Mouse (Mus musculus): Measurements from ENCODE around the gene Acsl6. TPM values are rescaled to one million over a fixed set of nuclear protein-coding genes. Genes with fewer than 3 reads are reported as not detected.

The Acsl6 gene
- polyA plus RNA-seq, 1 experiment: 17.6 TPM

DNA sequence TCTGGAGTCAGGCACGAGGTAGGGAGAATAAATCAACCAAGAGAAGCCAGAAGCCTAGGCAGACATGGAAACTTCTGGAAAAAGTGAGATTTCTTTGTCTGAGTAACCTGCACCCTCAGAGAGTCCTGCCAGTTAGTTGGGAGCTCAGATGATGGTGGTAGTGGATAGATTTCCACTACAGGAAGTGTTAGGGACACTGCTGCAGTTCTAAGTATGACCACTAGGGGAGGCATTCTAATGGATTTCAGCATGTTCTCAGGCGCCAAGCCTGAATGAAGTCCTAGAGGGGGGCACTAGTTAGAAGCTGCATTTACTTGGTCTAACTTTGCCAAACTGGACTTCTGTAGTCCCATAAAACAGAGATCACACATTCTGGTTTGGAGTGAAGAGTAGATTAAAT lies 39.1 kb upstream of the Acsl6 start:
- no peak for TF ChIP-seq TCF12 (IDR thresholded peaks at IDR 0.05; ENCODE audit: insufficient read depth, poor library complexity, severe bottlenecking)
- TF ChIP-seq USF1 (IDR thresholded peaks at IDR 0.05; ENCODE audit: low read depth): no peak
- TF ChIP-seq MYOG (IDR thresholded peaks at IDR 0.05; ENCODE audit: control insufficient read depth in 1 of 3, insufficient read depth in 1 of 3, insufficient read length in 2 of 3, low read depth in 2 of 3): no peak
- TF ChIP-seq POLR2AphosphoS2 (IDR thresholded peaks at IDR 0.05; ENCODE audit: insufficient read length, low read depth): no peak
- no peak for TF ChIP-seq SRF (IDR thresholded peaks at IDR 0.05; ENCODE audit: control insufficient read depth, insufficient read length, low read depth)
- TF ChIP-seq CEBPB (IDR thresholded peaks at IDR 0.05; ENCODE audit: insufficient read depth, poor library complexity, severe bottlenecking): no peak
- TF ChIP-seq TCF3 (IDR thresholded peaks at IDR 0.05; ENCODE audit: insufficient read length, low read depth): no peak
- no peak for TF ChIP-seq MAX (IDR thresholded peaks at IDR 0.05; ENCODE audit: low read depth)
- no peak for TF ChIP-seq REST (IDR thresholded peaks at IDR 0.05; ENCODE audit: insufficient read depth, insufficient read length)
- TF ChIP-seq POLR2A (IDR thresholded peaks at IDR 0.05; ENCODE audit: insufficient read length, low read depth): no peak
- no peak for TF ChIP-seq MYOD1 (IDR thresholded peaks at IDR 0.05; ENCODE audit: control insufficient read depth in 1 of 3, insufficient read length in 2 of 3, low read depth in 2 of 3)
- no peak for TF ChIP-seq E2F4 (IDR thresholded peaks at IDR 0.05; ENCODE audit: insufficient read depth)
- Histone ChIP-seq H3K27me3 (ENCODE audit: control insufficient read depth, insufficient read depth, insufficient read length) (no peaks in the 10 kb centered on the region), H3K4me3 (no peak overlapping the region), H3K36me3 (ENCODE audit: control insufficient read depth, insufficient read depth) (no peaks in the 10 kb centered on the region), H3ac (ENCODE audit: control insufficient read depth, insufficient read length) (no peak overlapping the region), H3K4me2 (ENCODE audit: low read depth) (no peak overlapping the region), H3K79me2 (ENCODE audit: control insufficient read depth, insufficient read depth) (no peaks in the 10 kb centered on the region)

DNA sequence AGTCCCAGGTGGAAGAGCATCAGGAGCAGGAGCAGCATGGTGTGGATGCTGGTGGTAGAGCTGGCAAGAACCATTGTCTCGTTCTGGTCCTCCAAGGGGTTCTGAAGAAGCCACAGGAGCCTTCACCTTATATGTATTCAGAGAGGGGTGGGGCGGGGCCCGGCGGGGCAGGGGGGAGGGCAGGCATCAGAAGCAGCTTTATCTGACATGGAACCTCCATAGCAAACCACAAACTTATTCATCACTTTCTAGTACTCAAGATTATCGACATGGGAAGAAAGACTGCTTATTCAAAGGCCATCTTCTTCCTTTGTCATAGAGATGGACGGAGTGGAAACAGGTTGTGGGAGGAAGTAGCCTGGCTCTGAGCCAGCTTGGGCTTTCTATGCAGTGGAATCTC lies 36.4 kb upstream of the Acsl6 start, which contains the start of gene Il3:
TSS of gene Il3 (minus strand) at position 101 of the 400 bp plus-strand sequence.
- Histone ChIP-seq H3K4me2 (ENCODE audit: low read depth) (no peak within 1 kb of the TSS), H3K27me3 (ENCODE audit: control insufficient read depth, insufficient read depth, insufficient read length) (no peaks in the 10 kb centered on the region), H3K79me2 (ENCODE audit: control insufficient read depth, insufficient read depth) (no peaks in the 10 kb centered on the region), H3K4me3 (no peak within 1 kb of the TSS), H3K36me3 (ENCODE audit: control insufficient read depth, insufficient read depth) (no peaks in the 10 kb centered on the region), H3ac (ENCODE audit: control insufficient read depth, insufficient read length) (no peak within 1 kb of the TSS)
- TF ChIP-seq SRF (IDR thresholded peaks at IDR 0.05; ENCODE audit: control insufficient read depth, insufficient read length, low read depth) (no peak), TCF12 (IDR thresholded peaks at IDR 0.05; ENCODE audit: insufficient read depth, poor library complexity, severe bottlenecking) (no peak), REST (IDR thresholded peaks at IDR 0.05; ENCODE audit: insufficient read depth, insufficient read length) (no peak), MYOD1 (IDR thresholded peaks at IDR 0.05; ENCODE audit: control insufficient read depth in 1 of 3, insufficient read length in 2 of 3, low read depth in 2 of 3) (no peak), MAX (IDR thresholded peaks at IDR 0.05; ENCODE audit: low read depth) (no peak), TCF3 (IDR thresholded peaks at IDR 0.05; ENCODE audit: insufficient read length, low read depth) (no peak)

DNA sequence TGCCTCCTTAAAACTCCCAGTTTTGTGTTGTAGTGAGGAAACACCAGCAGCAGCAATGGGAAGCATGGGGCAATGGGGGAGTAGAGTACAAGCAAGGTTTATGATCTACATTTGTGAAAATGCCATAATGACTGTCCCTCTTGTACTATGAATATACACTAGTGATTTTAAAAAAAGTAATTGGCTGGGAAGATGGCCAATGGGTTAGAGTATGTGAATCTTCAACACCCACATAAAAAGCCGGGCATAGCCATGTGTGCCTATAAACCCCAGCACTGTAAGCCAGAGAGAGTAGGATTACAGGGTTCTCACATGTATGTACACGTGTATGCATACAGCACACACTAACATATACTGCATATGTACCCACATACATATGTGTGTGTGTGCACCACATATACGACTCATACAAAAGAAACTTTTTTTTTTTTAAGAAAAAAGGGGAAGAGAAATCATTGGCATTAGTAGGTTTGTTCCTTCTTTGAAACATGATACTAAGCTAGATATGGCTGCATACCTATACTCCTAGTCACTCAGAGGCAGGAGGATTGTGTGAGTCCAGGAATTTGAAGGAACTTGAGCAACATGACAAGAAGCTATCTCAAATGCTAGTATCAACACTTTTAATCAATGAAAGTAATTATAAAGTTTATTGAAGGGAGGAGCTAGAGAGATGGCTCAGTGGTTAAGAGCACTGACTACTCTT lies 34.3 kb upstream of the Acsl6 start:
- no peak overlapping the region for H3K4me3 ChIP-seq

DNA sequence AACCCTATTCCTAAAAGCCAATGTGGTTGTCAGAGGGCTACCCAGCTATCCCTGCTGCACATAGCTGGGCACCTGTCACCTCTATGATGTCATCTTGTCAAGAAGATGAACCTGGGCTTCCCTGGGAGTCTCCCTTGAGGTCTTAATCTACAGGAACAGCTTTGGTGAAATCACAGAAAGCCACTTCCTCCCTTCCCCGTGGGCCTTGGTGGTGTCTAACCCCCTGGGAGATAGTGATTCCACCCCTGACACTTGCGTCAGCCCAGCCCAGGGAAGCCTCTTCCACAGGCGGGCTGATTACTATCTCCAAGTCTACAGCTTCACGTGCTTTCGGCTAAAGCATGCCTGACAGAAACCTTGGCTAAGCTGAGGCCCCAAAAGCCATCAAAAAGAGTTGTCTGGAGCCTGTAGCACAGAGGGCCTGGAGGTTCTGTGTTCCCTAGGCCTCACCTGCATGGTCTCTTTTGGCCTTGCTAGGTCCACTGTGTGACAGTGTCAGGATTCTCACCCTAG lies 32.1 kb upstream of the Acsl6 start:
- no peaks in the 10 kb centered on the region for H3K79me2 ChIP-seq (ENCODE audit: control insufficient read depth, insufficient read depth)
- no peak overlapping the region for H3K4me2 ChIP-seq (ENCODE audit: low read depth)
- H3K4me3 ChIP-seq: no peak overlapping the region
- H3K27me3 ChIP-seq (ENCODE audit: control insufficient read depth, insufficient read depth, insufficient read length): no peaks in the 10 kb centered on the region
- no peak for TF ChIP-seq POLR2AphosphoS2 (IDR thresholded peaks at IDR 0.05; ENCODE audit: insufficient read length, low read depth)
- no peak for TF ChIP-seq TCF12 (IDR thresholded peaks at IDR 0.05; ENCODE audit: insufficient read depth, poor library complexity, severe bottlenecking)
- no peak for TF ChIP-seq MYOG (IDR thresholded peaks at IDR 0.05; ENCODE audit: control insufficient read depth in 1 of 3, insufficient read depth in 1 of 3, insufficient read length in 2 of 3, low read depth in 2 of 3)
- TF ChIP-seq MYOD1 (IDR thresholded peaks at IDR 0.05; ENCODE audit: control insufficient read depth in 1 of 3, insufficient read length in 2 of 3, low read depth in 2 of 3): no peak
- TF ChIP-seq REST (IDR thresholded peaks at IDR 0.05; ENCODE audit: insufficient read depth, insufficient read length): no peak
- no peak for TF ChIP-seq MAX (IDR thresholded peaks at IDR 0.05; ENCODE audit: low read depth)
- TF ChIP-seq USF1 (IDR thresholded peaks at IDR 0.05; ENCODE audit: low read depth): no peak
- no peak for TF ChIP-seq CEBPB (IDR thresholded peaks at IDR 0.05; ENCODE audit: insufficient read depth, poor library complexity, severe bottlenecking)
- no peak for TF ChIP-seq SRF (IDR thresholded peaks at IDR 0.05; ENCODE audit: control insufficient read depth, insufficient read length, low read depth)
- TF ChIP-seq POLR2A (IDR thresholded peaks at IDR 0.05; ENCODE audit: insufficient read length, low read depth): no peak
- no peak for TF ChIP-seq E2F4 (IDR thresholded peaks at IDR 0.05; ENCODE audit: insufficient read depth)
- no peak for TF ChIP-seq TCF3 (IDR thresholded peaks at IDR 0.05; ENCODE audit: insufficient read length, low read depth)
- no peaks in the 10 kb centered on the region for H3K36me3 ChIP-seq (ENCODE audit: control insufficient read depth, insufficient read depth)
- H3ac ChIP-seq (ENCODE audit: control insufficient read depth, insufficient read length): no peak overlapping the region

More for the DNA sequence above, 34.3 kb upstream of the Acsl6 start:
- H3ac ChIP-seq (ENCODE audit: control insufficient read depth, insufficient read length): no peak overlapping the region
- TF ChIP-seq USF1 (IDR thresholded peaks at IDR 0.05; ENCODE audit: low read depth) (no peak), CEBPB (IDR thresholded peaks at IDR 0.05; ENCODE audit: insufficient read depth, poor library complexity, severe bottlenecking) (0 out of 2 replicates have a peak, but pooled peaks have one; percentile 3), MYOD1 (IDR thresholded peaks at IDR 0.05; ENCODE audit: control insufficient read depth in 1 of 3, insufficient read length in 2 of 3, low read depth in 2 of 3) (no peak), TCF12 (IDR thresholded peaks at IDR 0.05; ENCODE audit: insufficient read depth, poor library complexity, severe bottlenecking) (no peak), POLR2A (IDR thresholded peaks at IDR 0.05; ENCODE audit: insufficient read length, low read depth) (no peak), SRF (IDR thresholded peaks at IDR 0.05; ENCODE audit: control insufficient read depth, insufficient read length, low read depth) (no peak), MAX (IDR thresholded peaks at IDR 0.05; ENCODE audit: low read depth) (no peak)
- no peak overlapping the region for H3K4me2 ChIP-seq (ENCODE audit: low read depth)
- H3K36me3 ChIP-seq (ENCODE audit: control insufficient read depth, insufficient read depth): no peaks in the 10 kb centered on the region
- no peaks in the 10 kb centered on the region for H3K79me2 ChIP-seq (ENCODE audit: control insufficient read depth, insufficient read depth)
- no peaks in the 10 kb centered on the region for H3K27me3 ChIP-seq (ENCODE audit: control insufficient read depth, insufficient read depth, insufficient read length)
